Mouse (Mus musculus): ENCODE measurements at regions not wholly inside any gene's neighbourhood (a gene's known extent, or its start where the extent isn't known, plus 50 kb on each side); places are given as distances from the start of the nearest gene placed in this dataset.
A peak's percentile ranks its signal among the peaks of the same experiment; 100 is the strongest.
"Not testable (repeated sequence)": the region's sequence is repeated elsewhere in the genome, so short reads cannot be mapped to it uniquely, and the experiment has no call there.

DNA sequence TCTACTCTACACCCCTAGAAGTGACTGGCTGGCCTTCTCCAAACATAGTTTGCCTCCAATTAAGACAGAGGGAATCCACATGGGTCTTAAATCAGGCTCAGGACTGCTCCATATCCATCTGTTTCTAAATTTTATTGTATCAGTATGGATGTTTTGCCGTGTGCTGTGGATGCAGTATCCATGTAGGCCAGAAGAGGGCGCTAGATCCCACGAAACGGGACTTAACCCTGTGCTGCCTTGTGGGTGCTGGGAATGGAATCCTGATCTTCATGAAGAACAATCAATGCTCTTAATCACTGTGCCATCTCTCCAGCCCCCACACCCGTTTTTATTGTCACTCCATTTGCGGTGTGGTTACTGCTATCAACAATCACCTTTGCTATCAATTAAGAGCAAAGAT lies 465.3 kb upstream of the Slc35b3 start:
- H3K27ac ChIP-seq (ENCODE audit: low read depth): no peak overlapping the region
- no peak overlapping the region for H3K4me3 ChIP-seq (ENCODE audit: low read depth, low read length)
- 67% methylated on average over 6 of the region's 6 CpGs for WGBS (ENCODE audit: insufficient replicate concordance)
- no peak for DNase-seq
- H3K27me3 ChIP-seq (ENCODE audit: insufficient read depth, low read length): no peaks in the 10 kb centered on the region
- no peaks in the 10 kb centered on the region for H3K9me3 ChIP-seq (ENCODE audit: low read length)
- no peaks in the 10 kb centered on the region for H3K36me3 ChIP-seq (replicated peaks; ENCODE audit: insufficient read depth, low read length)
- no peak for ATAC-seq
- TF ChIP-seq EP300 (IDR thresholded peaks at IDR 0.05; ENCODE audit: low read depth) (no peak), CTCF (IDR thresholded peaks at IDR 0.05; ENCODE audit: low read depth) (peak; percentile 51)
- H3K4me1 ChIP-seq (ENCODE audit: insufficient read depth): no peaks in the 10 kb centered on the region
- H3K9ac ChIP-seq (replicated peaks): no peak overlapping the region
- no peak overlapping the region for H3K4me2 ChIP-seq (ENCODE audit: low read depth, low read length)

DNA sequence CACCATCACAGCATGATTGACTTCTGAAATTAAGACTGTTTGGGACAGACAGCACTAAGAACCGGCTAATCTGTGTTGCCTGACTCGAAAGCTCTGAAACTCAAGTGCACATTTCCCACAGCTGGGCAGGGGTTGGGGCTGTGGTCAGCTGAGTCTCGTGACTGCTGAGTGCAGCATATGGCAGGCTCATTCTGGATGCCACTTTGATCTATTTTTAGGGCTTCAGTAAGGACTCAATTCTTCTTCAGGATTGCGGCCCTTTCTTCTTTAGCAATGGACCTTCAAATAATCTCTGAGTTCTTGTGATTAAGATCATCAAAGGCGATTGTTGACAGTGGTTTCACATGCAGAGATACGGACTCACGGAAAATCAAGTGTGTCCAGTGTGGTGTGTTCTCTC lies 457.5 kb upstream of the Slc35b3 start:
- no peaks in the 10 kb centered on the region for H3K4me1 ChIP-seq (ENCODE audit: insufficient read depth)
- no peak overlapping the region for H3K9ac ChIP-seq (replicated peaks)
- H3K27me3 ChIP-seq (ENCODE audit: insufficient read depth, low read length): no peaks in the 10 kb centered on the region
- TF ChIP-seq EP300 (IDR thresholded peaks at IDR 0.05; ENCODE audit: low read depth) (no peak), CTCF (IDR thresholded peaks at IDR 0.05; ENCODE audit: low read depth) (no peak)
- DNase-seq (no peak), ATAC-seq (no peak)
- no peaks in the 10 kb centered on the region for H3K9me3 ChIP-seq (ENCODE audit: low read length)
- no peak overlapping the region for H3K4me3 ChIP-seq (ENCODE audit: low read depth, low read length)
- H3K4me2 ChIP-seq (ENCODE audit: low read depth, low read length): no peak overlapping the region
- H3K27ac ChIP-seq (ENCODE audit: low read depth): no peak overlapping the region
- H3K36me3 ChIP-seq (replicated peaks; ENCODE audit: insufficient read depth, low read length): no peaks in the 10 kb centered on the region
- 46% methylated on average over 7 of the region's 7 CpGs for WGBS (ENCODE audit: insufficient replicate concordance)

DNA sequence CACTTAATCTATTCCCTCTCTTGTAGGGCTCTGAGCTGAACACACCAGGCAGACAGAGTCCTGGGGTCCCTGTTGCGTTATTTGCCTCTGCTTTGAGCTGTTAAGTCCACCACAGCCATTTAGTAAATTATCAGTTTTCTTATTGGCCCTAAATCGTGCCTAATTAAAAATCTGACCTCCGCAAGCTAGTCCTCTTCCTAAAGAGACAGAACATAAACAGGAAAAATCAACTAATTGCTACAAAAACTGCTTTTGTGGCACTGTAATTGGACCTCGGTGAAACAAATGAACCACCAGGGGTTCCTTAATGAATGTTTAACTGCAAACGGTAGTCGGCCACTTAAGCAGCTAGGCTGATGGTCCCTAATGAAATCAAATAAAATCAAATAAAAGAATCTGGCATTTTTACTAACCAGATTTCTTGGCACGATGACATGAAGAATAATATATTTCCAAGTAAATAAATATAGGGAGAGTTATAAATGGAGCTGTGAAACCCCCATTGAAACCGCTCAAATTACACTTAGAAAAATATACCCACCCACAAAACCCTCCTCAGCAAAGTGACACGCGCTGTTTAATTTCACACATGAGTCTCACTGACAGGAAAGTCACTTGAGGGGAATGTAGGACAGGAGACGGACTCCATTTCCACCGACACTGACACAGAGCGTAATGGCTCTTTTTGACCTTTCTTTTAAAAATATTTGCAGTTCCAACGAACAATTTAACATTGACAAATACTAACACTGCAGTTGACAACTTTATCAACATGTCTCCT lies 451.0 kb upstream of the Slc35b3 start:
- H3K9ac ChIP-seq (replicated peaks): no peak overlapping the region
- 69% methylated on average over 14 of the region's 14 CpGs for WGBS (ENCODE audit: insufficient replicate concordance)
- no peaks in the 10 kb centered on the region for H3K36me3 ChIP-seq (replicated peaks; ENCODE audit: insufficient read depth, low read length)
- H3K27me3 ChIP-seq (ENCODE audit: insufficient read depth, low read length): no peaks in the 10 kb centered on the region
- no peak overlapping the region for H3K4me3 ChIP-seq (ENCODE audit: low read depth, low read length)
- ATAC-seq (no peak), DNase-seq (no peak)
- no peak for TF ChIP-seq EP300 (IDR thresholded peaks at IDR 0.05; ENCODE audit: low read depth)
- no peak for TF ChIP-seq CTCF (IDR thresholded peaks at IDR 0.05; ENCODE audit: low read depth)
- no peaks in the 10 kb centered on the region for H3K9me3 ChIP-seq (ENCODE audit: low read length)
- no peaks in the 10 kb centered on the region for H3K4me1 ChIP-seq (ENCODE audit: insufficient read depth)
- H3K27ac ChIP-seq (ENCODE audit: low read depth): no peak overlapping the region
- no peak overlapping the region for H3K4me2 ChIP-seq (ENCODE audit: low read depth, low read length)

DNA sequence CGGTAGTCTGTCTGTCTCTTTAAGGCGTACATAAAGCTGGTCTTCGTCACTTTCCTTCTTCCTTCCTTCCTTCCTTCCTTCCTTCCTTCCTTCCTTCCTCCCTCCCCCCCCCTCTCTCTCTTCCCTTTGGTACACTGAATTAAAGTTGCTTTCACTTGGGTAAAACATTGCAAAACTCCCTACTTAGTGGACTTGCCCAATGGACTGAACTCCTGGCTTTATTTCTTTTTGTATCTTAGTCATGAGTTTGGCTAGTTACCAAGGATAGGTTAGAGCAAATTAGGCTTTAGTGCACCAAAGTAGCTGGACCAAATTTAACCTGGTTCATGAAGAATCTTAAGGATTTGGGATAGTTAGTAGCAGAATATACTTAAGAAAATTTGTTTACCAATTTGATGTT lies 431.9 kb upstream of the Slc35b3 start:
- Histone ChIP-seq H3K4me2 (ENCODE audit: low read depth, low read length) (no peak overlapping the region), H3K36me3 (replicated peaks; ENCODE audit: insufficient read depth, low read length) (no peaks in the 10 kb centered on the region), H3K4me1 (ENCODE audit: insufficient read depth) (no peaks in the 10 kb centered on the region), H3K9me3 (ENCODE audit: low read length) (no peaks in the 10 kb centered on the region), H3K27ac (ENCODE audit: low read depth) (no peak overlapping the region), H3K27me3 (ENCODE audit: insufficient read depth, low read length) (no peaks in the 10 kb centered on the region), H3K4me3 (ENCODE audit: low read depth, low read length) (no peak overlapping the region), H3K9ac (replicated peaks) (no peak overlapping the region)
- no peak for DNase-seq
- whole genome bisulfite sequencing (ENCODE audit: insufficient replicate concordance): 62% methylated on average over 3 of the region's 3 CpGs
- peak; percentile 62; the same call in 1 of the 2 replicates for ATAC-seq
- TF ChIP-seq EP300 (IDR thresholded peaks at IDR 0.05; ENCODE audit: low read depth) (no peak), CTCF (IDR thresholded peaks at IDR 0.05; ENCODE audit: low read depth) (no peak)

DNA sequence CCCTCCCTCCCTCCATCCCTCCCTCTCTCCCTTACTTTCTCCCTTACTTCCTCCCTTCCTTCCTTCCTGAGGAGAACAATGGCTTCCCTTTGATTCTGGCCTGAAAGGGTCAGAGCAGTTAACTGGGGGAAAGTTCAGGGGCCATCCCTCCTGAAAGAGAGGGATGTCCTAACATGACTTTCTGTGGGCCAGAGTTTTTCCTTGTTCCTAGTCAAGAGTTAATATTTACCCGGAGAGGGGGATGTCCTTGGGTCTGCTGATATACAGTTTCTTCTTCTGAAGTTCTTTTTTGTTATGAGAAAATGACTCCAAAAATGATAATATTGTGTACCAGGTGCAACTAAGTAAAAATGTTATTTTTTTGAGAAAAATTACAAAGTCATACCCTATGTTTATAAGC lies 431.5 kb upstream of the Slc35b3 start:
- not testable (repeated sequence) for DNase-seq; H3K36me3 ChIP-seq (replicated peaks; ENCODE audit: insufficient read depth, low read length); H3K9ac ChIP-seq (replicated peaks)

DNA sequence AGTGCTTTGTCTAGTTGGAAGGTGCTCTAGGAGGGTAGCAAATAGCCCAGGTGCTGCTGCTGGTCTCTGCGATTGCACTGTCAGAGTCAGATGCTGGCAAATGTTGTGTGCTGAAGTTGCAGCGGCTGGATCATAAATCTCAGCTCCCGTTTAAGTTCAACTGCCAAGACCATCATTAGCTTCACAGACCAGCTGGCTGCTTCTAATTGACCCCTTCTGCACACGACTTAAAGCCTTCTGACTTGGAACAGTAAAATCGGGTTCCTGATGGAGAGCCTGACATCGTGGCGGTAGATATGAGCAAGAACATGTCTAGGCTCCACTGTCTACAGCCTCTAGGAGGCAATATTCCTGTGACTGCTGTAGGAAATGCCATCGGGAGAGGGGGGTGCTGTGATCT lies 416.0 kb upstream of the Slc35b3 start:
- 73% methylated on average over 8 of the region's 8 CpGs for WGBS (ENCODE audit: insufficient replicate concordance)
- ATAC-seq: no peak
- Histone ChIP-seq H3K9me3 (ENCODE audit: low read length) (no peaks in the 10 kb centered on the region), H3K9ac (replicated peaks) (no peak overlapping the region), H3K4me3 (ENCODE audit: low read depth, low read length) (no peak overlapping the region), H3K4me2 (ENCODE audit: low read depth, low read length) (no peak overlapping the region), H3K36me3 (replicated peaks; ENCODE audit: insufficient read depth, low read length) (no peaks in the 10 kb centered on the region), H3K4me1 (ENCODE audit: insufficient read depth) (no peaks in the 10 kb centered on the region), H3K27me3 (ENCODE audit: insufficient read depth, low read length) (no peaks in the 10 kb centered on the region), H3K27ac (ENCODE audit: low read depth) (no peak overlapping the region)
- DNase-seq: no peak
- no peak for TF ChIP-seq EP300 (IDR thresholded peaks at IDR 0.05; ENCODE audit: low read depth)
- TF ChIP-seq CTCF (IDR thresholded peaks at IDR 0.05; ENCODE audit: low read depth): no peak

More for the DNA sequence above, 431.5 kb upstream of the Slc35b3 start:
- H3K4me1 ChIP-seq (ENCODE audit: insufficient read depth); H3K4me3 ChIP-seq (ENCODE audit: low read depth, low read length); H3K27ac ChIP-seq (ENCODE audit: low read depth); H3K27me3 ChIP-seq (ENCODE audit: insufficient read depth, low read length); H3K9me3 ChIP-seq (ENCODE audit: low read length); H3K4me2 ChIP-seq (ENCODE audit: low read depth, low read length): not testable (repeated sequence)
- ATAC-seq: peak; percentile 54; the same call in 1 of the 2 replicates
- 59% methylated on average over 1 of the region's 1 CpGs for WGBS (ENCODE audit: insufficient replicate concordance)
